Mouse (Mus musculus): ENCODE data around the gene Atp11a.
A peak's percentile ranks its signal among the peaks of the same experiment; 100 is the strongest.

Gene Atp11a

DNA sequence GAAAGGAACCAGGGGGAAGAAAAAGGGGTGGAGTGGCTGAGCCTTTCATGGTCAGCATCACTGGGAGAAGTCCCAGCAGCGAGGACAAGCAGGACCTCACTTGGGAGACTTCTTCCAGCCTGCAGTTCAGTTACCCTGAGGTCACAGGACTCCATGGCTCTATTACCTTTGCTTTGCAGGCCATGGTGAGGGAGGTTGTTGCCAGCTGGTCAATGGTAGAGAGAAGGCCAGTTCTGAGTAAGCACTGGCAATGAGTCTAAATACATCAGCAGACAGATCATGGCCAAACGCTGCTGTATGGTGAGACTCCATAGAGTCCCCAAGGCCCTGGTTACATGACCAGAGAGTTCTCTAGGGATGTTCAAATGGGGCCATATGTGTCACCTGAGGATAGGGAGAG is 15.5 kb downstream of the Atp11a start:
- no peak for DNase-seq (ENCODE audit: low spot score)

- DNase-seq (ENCODE audit: low spot score), result no peak
Measured at GRCm38 (mm10) chr8:12773914-12774313, 17.1 kb downstream of the Atp11a start.

GRCm38 (mm10) chr8:12774872-12775298 is 18.1 kb downstream of the Atp11a start:
- DNase-seq (ENCODE audit: low spot score), result no peak

DNA sequence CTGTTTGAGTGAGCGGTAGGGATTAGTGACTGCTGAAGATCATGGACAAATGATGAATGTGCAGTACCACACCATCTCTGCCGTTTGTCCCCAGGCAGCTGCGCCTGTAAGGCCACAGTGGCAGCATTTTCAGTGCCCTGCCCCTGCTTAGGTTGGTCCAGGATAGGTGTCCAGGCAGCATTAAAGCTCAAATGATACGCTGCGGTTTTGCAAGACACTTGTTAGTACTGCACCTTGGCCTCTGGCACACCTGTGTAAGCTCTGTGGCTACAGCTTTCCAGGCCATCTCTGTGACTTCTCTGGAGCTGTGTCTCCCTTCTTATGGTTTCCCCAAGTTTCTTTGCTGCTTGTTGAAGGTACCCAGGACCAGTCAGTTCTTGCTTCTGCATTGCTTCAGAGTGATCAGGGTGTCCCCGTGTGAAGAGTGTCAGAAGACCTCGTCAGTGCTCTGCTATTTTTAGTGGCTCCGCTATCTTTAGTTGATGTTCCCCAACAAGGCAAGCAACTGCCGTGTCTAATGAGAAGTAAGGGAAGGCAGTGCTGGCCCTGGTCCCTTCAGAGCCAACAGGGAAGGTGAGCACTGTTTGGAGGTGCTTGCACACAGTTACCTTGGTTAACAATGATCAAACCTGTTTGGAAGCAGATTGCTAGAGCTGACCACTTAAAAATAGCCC is 18.6 kb downstream of the Atp11a start:
- no peak for DNase-seq (ENCODE audit: low spot score)

- DNase-seq (ENCODE audit: low spot score), result no peak
Measured at GRCm38 (mm10) chr8:12776166-12776565, 19.4 kb downstream of the Atp11a start.

DNA sequence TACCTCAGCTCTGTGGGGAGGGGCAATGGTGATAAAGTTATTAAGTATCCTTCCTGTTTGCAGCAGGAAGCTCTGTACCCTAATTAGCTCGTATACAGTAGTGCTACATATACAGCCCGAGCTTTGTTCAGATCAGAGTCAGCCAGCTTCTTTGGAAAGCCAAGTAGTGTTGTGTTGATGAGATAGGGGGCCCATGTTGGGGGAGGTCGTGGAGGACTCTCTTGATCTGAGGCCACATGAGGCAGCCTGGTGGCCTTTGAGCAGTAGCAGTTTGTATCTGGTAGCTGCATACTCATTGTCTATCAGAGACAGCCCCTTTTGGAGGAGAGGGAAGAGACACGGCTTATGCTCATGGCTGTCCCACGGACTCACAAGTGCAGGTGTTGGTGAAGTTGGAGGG is 20.4 kb downstream of the Atp11a start:
- DNase-seq (ENCODE audit: low spot score), result no peak

- no peak for DNase-seq (ENCODE audit: low spot score)
Measured at GRCm38 (mm10) chr8:12779541-12779940, 22.7 kb downstream of the Atp11a start.

- DNase-seq (ENCODE audit: low spot score), result no peak
Measured at GRCm38 (mm10) chr8:12785508-12785907, 28.7 kb downstream of the Atp11a start.

DNA sequence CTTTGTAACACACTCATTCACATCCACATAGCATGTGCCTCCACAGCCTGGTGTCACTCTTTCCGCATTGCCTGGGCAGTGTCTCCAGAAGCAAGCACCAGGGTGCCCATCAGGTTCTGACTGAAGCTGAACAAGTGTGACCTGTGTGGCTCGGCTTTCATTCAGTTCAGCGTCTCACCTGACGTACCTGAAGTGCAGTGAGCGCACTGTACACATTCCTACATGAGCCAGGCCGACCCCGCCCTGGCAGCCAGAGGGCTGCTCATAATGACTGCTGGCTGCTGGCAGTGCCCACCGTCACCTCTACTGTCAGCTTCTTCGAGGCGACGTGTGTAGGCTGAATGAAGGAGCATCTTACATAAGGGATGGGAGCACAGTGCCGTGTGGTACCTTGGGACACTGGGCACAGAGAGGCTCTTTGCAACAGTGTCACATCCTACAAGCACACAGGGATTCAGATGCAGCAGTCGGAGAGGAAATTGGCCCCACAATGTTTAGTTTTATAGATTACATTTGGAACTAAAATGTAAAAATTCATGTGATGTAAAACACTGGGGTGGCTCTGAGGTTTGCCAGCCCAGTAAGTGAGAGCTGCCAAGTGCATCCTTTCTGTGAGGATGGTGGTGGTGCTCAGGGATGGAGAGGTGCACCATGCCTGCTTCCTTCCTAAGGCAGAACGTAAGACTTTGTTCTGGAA is 29.6 kb downstream of the Atp11a start:
- no peak for DNase-seq (ENCODE audit: low spot score)

DNA sequence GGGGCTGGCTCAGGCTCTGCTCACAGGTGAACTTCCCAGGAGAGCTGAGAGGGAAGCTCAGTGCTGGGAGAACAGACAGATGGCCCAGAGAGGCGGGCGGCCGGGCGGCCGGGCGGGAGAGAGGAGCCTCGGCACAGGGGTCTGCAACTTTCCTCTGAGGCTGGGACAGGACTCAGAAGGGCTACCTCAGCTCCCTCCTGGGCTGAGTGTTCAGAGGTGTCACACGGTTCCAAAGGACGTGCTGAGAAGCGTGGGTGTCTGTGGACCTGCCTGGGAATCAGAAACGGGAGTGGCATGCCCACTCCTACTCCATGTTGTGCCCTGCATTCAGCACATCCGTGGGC is 30.1 kb downstream of the Atp11a start:
- DNase-seq (ENCODE audit: low spot score), result no peak

DNA sequence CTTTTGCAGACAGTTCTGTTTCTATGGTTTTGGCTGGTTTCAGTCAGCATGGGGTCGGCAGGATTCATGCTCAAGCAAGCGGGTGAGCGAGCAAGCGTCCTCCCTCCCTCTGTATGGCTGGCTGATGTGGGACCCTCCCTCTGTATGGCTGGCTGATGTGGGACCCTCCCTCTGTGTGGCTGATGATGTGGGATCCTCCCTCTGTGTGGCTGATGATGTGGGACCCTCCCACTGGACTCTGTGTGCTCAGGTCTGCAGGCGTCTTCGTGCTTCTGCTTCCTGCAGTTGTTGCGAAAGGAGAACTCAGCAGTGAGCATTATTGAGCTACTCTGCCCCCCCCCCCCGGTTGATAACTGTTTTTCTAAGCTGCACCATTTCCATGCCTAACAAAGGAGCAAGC is 30.6 kb downstream of the Atp11a start:
- no peak for DNase-seq (ENCODE audit: low spot score)

GRCm38 (mm10) chr8:12788695-12789094 is 31.9 kb downstream of the Atp11a start:
- DNase-seq (ENCODE audit: low spot score), result no peak

GRCm38 (mm10) chr8:12795011-12795671 is 38.3 kb downstream of the Atp11a start:
- no peak for DNase-seq (ENCODE audit: low spot score)

GRCm38 (mm10) chr8:12799099-12799498 is 42.3 kb downstream of the Atp11a start:
- peak; percentile 16 for DNase-seq (ENCODE audit: low spot score)

DNA sequence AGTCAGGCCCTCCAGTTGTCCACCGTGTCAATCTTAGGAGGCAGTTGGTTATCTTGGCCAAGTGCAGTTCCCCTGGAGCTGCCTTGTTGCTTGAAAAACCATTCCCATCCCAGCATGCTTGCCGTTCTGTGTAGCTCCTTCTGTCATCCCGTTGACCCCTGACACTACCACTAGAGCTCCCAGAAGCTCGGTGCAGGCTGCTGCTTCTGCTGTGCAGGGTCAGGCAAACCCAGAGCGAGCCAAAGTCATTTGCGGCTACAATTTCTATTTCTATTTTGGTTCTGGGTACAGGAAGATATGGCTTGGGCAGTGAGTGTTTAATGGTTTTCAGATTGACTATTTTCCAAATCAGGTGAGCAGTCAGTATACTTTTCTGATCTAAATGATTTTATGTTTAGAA is 43.0 kb downstream of the Atp11a start:
- no peak for DNase-seq (ENCODE audit: low spot score)

GRCm38 (mm10) chr8:12800246-12800645 is 43.4 kb downstream of the Atp11a start:
- no peak for DNase-seq (ENCODE audit: low spot score)

DNA sequence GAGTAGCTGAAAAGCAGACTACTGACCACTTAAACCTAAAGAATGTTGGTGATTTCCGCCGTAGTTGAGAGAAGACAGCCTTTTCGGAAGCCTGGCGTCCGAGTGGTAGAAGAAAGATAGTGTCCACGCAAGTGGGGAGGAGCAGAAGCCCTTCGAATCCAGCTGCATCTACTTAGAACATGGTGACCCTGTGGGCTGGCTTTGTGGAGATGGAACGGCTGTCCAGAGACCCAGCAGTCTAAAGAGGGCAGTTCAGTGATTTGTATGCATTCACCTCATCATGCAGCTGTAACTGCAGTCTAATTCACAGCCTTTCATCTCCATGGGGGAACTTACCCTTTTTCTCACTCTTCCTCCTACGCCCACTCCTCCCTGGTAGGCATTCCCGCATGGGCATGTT is 44.8 kb downstream of the Atp11a start:
- DNase-seq (ENCODE audit: low spot score), result no peak

GRCm38 (mm10) chr8:12803121-12803520 is 46.3 kb downstream of the Atp11a start:
- no peak for DNase-seq (ENCODE audit: low spot score)

- no peak for DNase-seq (ENCODE audit: low spot score)
Measured at GRCm38 (mm10) chr8:12804909-12805308, 48.1 kb downstream of the Atp11a start.

DNA sequence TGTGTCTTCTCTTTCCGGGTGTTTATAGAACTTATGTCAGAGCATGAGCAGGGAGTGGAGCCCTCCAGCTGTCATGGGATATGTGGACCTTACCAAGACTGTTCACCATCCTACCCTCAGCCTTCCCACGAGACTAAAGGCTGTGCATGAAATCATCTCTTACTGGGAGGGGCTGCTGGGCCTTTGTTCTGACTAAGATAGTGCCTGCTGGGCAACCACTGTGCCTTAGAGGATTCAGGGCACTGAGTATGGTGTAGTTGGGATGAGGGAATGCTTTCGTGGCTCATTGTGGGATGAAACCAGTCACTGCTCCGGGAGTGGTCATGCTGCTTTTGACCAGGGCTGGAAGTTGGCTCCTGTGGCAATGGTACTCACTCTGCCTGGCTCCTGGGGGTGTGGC is 48.8 kb downstream of the Atp11a start:
- no peak for DNase-seq (ENCODE audit: low spot score)

- peak; percentile 62 for DNase-seq (ENCODE audit: low spot score)
Measured at GRCm38 (mm10) chr8:12808018-12808417, 51.2 kb downstream of the Atp11a start.

DNA sequence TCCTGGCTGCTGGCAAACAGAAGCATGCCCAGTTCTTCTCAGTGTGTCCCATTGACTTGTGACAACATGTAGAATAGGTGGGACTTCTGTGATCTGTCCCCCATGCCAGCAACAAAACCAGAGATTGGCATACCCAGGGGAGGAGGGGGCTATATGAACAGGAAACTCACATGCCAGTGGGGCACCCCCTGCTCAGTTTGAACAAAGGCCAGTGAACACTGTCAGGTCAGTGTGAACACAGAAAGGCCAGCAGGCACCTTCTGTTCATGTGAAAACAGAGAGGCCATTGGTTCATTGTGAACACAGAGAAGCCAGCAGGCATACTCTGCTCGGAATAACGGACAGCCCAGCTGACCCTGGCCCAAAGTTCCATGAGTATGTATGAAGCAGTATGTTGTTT is 52.7 kb downstream of the Atp11a start:
- DNase-seq (ENCODE audit: low spot score), result no peak

GRCm38 (mm10) chr8:12811231-12811630 is 54.4 kb downstream of the Atp11a start:
- DNase-seq (ENCODE audit: low spot score), result peak; percentile 13
